Mouse (Mus musculus): ENCODE data around the gene Tspan11.

DNA sequence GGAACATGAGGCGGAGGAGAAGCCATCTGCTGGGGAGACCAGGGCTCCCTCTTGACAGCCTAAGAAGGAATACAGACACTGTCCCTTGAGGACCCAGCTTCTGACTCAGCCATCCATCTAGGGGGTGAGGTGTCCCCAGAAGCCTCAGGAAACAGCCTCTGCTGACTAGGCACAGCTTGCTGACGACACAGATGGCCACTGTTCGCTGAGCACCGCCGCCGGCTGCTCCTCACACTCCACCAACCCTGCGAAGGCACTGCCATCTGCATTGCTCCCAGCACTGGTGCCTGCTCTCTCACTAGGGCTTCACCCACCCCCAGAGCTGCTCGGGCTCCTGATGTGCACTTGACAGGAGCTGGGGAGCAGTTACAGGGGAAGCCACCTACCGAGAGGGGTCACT is 38.5 kb downstream of the Tspan11 start:
- no peak for TF ChIP-seq HCFC1 (IDR thresholded peaks at IDR 0.05; ENCODE audit: borderline replicate concordance, insufficient read depth, low read length)
- no peak for TF ChIP-seq CHD2 (IDR thresholded peaks at IDR 0.05; ENCODE audit: low read depth, low read length)

All from ES-E14 (cell line).